Comparison of ENCODE assay signal across 9 mouse cellular contexts in genomic region chr10:111422649-111423048, GRCm38 (mm10). TPM values are rescaled to one million over a fixed set of nuclear protein-coding genes. Genes with fewer than 3 reads are reported as not detected.
DNase-seq lines count a peak whose midpoint lies in the region; ATAC-seq and TF ChIP-seq lines count a peak whose summit lies in the region.
"Had no signal": no experiment of that assay in that cellular context is flagged by ENCODE, and none has a peak within 500 bp of the region (broad histone marks: within the 10 kb centered on the region; RNA-seq: fewer than 3 reads in every experiment).

No protein-coding gene starts in this region.

- H3K9ac ChIP-seq in forebrain, embryonic 11.5 days (ENCODE audit: low read length), result peak overlapping the region; percentile 9; the same call in 1 of the 2 replicates

- TF ChIP-seq POLR2A in cerebellum, adult 2 months (IDR thresholded peaks at IDR 0.05; ENCODE audit: borderline replicate concordance, insufficient read depth, low read length), result no peak

- H3K9me3 ChIP-seq in forebrain, embryonic 11.5 days (ENCODE audit: control insufficient read depth, low read length), result no peaks in the 10 kb centered on the region
- H3K9me3 ChIP-seq: G1E had no signal

- WGBS in forebrain, embryonic 11.5 days, result 36% methylated on average over 11 of the region's 11 CpGs
- 10% methylated on average over 11 of the region's 11 CpGs for WGBS in cerebellum, adult 2 months

- no peak overlapping the region for H3K4me2 ChIP-seq in forebrain, embryonic 11.5 days (ENCODE audit: low read depth, low read length, severe bottlenecking)

- TF ChIP-seq CTCF in cerebellum, adult 2 months (IDR thresholded peaks at IDR 0.05; ENCODE audit: borderline replicate concordance, insufficient read depth, low read depth, low read length), result no peak

- no peak for ATAC-seq in forebrain, embryonic 11.5 days (replicated peaks; ENCODE audit: low FRiP score)
- ATAC-seq in hematopoietic stem cell, adult 5-6 weeks (replicated peaks in 1 of 2; ENCODE audit: insufficient read depth in 1 of 2, low FRiP score in 2 of 2, low TSS enrichment in 1 of 2, low read depth in 1 of 2, poor library complexity in 2 of 2, severe bottlenecking in 2 of 2), result peak; percentile 77 to 79

- H3K4me1 ChIP-seq in forebrain, embryonic 11.5 days (replicated peaks; ENCODE audit: control insufficient read depth, insufficient read depth, low read length), result peaks cover 7% of the 10 kb centered on the region; the same call in 1 of the 2 replicates
- H3K4me1 ChIP-seq in cerebellum, adult 2 months (ENCODE audit: control insufficient read depth, insufficient read depth, low read length), result no peaks in the 10 kb centered on the region

- no peak overlapping the region for H3K4me3 ChIP-seq in forebrain, embryonic 11.5 days (ENCODE audit: low read depth, low read length)
- H3K4me3 ChIP-seq in cerebellum, adult 2 months (replicated peaks; ENCODE audit: insufficient read depth, low read depth, low read length), result no peak overlapping the region

- H3K36me3 ChIP-seq in forebrain, embryonic 11.5 days (ENCODE audit: control insufficient read depth, insufficient read depth, low read length), result no peaks in the 10 kb centered on the region
- H3K36me3 ChIP-seq: G1E had no signal

- H3K27ac ChIP-seq in forebrain, embryonic 11.5 days (ENCODE audit: low read depth, low read length), result no peak overlapping the region
- H3K27ac ChIP-seq in cerebellum, adult 2 months (ENCODE audit: insufficient read depth, low read length), result no peak overlapping the region

- H3K27me3 ChIP-seq in forebrain, embryonic 11.5 days (ENCODE audit: control insufficient read depth, insufficient read depth, low read length), result no peaks in the 10 kb centered on the region
- no peaks in the 10 kb centered on the region for H3K27me3 ChIP-seq in cerebellum, adult 2 months (ENCODE audit: control insufficient read depth, insufficient read depth, low read length)

- DNase-seq in ovary, postnatal 36 days (ENCODE audit: low spot score), result peak; percentile 22
- DNase-seq in ovary, postnatal 14 days (ENCODE audit: low spot score), result no peak
- no peak for DNase-seq in forebrain, embryonic 11.5 days (ENCODE audit: low spot score)
- peak; percentile 43 for DNase-seq in layer of hippocampus, adult 9-11 months
- peak; percentile 34 for DNase-seq in lung, postnatal 14 days
- peak; percentile 61 for DNase-seq in right cerebral cortex, postnatal 25 days
- DNase-seq in cerebellum, adult 2 months, result no peak

RNA-seq across cellular contexts. Expression of gene Nap1l1, which starts 50.4 kb away (rescaled TPM):
- 399 and 441 TPM in 2 replicates for polyA plus RNA-seq in forebrain, embryonic 11.5 days (2014; fragmentation: Nextera tagmentation; extraction: Ambion mirVana)
- total RNA-seq in hematopoietic stem cell, adult 5-6 weeks (2017), result 611 and 635 TPM in 2 replicates
- 108 and 117 TPM in 2 replicates for polyA plus RNA-seq in cerebellum, adult 2 months (2012; rRNA removed)

Comparison
In these comparisons a context has a peak if more than half of its experiments do, and no peak if none do; other contexts are left out.
1. DNase-seq: peak in ovary, postnatal 36 days (single experiment), layer of hippocampus, adult 9-11 months (single experiment), lung, postnatal 14 days (single experiment) and right cerebral cortex, postnatal 25 days (single experiment); none in ovary, postnatal 14 days (single experiment), forebrain, embryonic 11.5 days (single experiment) and cerebellum, adult 2 months (0 of 2).